Mouse (Mus musculus) lung, adult 2 months (tissue): ENCODE data around the gene Tusc2. TPM values are rescaled to one million over a fixed set of nuclear protein-coding genes. Genes with fewer than 3 reads are reported as not detected.

Experiments
- DNase-seq: peaks from one replicate; pipeline ENCODE4 v3.0.0; 2022
- H3K4me1 ChIP-seq: fragments of 200-500 bp; 2 replicates; pipeline ENCODE4 v1.6.1; 2011; ENCODE audit warnings: low read length; ENCODE audit not compliant: control insufficient read depth, insufficient read depth
- H3K4me3 ChIP-seq: fragments of 200-500 bp; replicated peaks from 2 replicates; pipeline ENCODE3; 2011; ENCODE audit warnings: low read depth, mild to moderate bottlenecking, control low read depth, low read length; ENCODE audit errors: extremely low read depth
- CTCF ChIP-seq: fragments of 200-500 bp; IDR thresholded peaks from 2 replicates; pipeline ENCODE4 v1.5.1; 2011; ENCODE audit warnings: mild to moderate bottlenecking, low read length, control low read depth; ENCODE audit not compliant: insufficient read depth
- POLR2A ChIP-seq: fragments of 200-500 bp; IDR thresholded peaks from 2 replicates; pipeline ENCODE4 v1.6.1; 2011; ENCODE audit warnings: low read depth, mild to moderate bottlenecking, control low read depth, low read length, borderline replicate concordance; ENCODE audit errors: extremely low read depth
- WGBS: fragments of 180-500 bp; shearing (Covaris S2); methylation state at CpG from one replicate; pipeline ENCODE4 v1.1.7; 2018; 5-methylcytosine and 5-hydroxymethylcytosine counted together
- polyA plus RNA-seq: library from polyadenylated mRNA; depleted of rRNA; stranded (reverse); fragments of >200 nt; gene quantifications from 2 replicates; pipeline ENCODE4 v1.2.3, GENCODE M21; 2012

Gene Tusc2
- polyA plus RNA-seq, 1 experiment, result 46.7 TPM

- TF ChIP-seq CTCF (no peak), POLR2A (no peak)
- no peak for DNase-seq
- 94% methylated on average over 17 of the region's 17 CpGs for WGBS
- peaks cover 9% of the 10 kb centered on the region; the same call in 1 of the 2 replicates for H3K4me1 ChIP-seq
- no peak overlapping the region for H3K4me3 ChIP-seq
Observed at GRCm38 (mm10) chr9:107544196-107544700, 18.8 kb upstream of the Tusc2 start.

- no peak for TF ChIP-seq CTCF
- no peak for TF ChIP-seq POLR2A
- WGBS, result 92% methylated on average over 12 of the region's 12 CpGs
- H3K4me3 ChIP-seq, result no peak overlapping the region
- H3K4me1 ChIP-seq, result peaks cover 9% of the 10 kb centered on the region; the same call in 1 of the 2 replicates
- DNase-seq, result no peak
Observed at GRCm38 (mm10) chr9:107544729-107545128, 18.3 kb upstream of the Tusc2 start.

GRCm38 (mm10) chr9:107545199-107545598 lies 17.9 kb upstream of the Tusc2 start:
- DNase-seq, result no peak
- 84% methylated on average over 10 of the region's 10 CpGs for WGBS

GRCm38 (mm10) chr9:107545602-107546001 lies 17.5 kb upstream of the Tusc2 start:
- 12% methylated on average over 3 of the region's 3 CpGs for WGBS
- peak; percentile 72 for DNase-seq
- Histone ChIP-seq H3K4me1 (peaks cover 10% of the 10 kb centered on the region), H3K4me3 (no peak overlapping the region)
- TF ChIP-seq CTCF (peak; percentile 87), POLR2A (no peak)

More at GRCm38 (mm10) chr9:107545199-107545598, 17.9 kb upstream of the Tusc2 start:
- peaks cover 9% of the 10 kb centered on the region; the same call in 1 of the 2 replicates for H3K4me1 ChIP-seq
- H3K4me3 ChIP-seq, result no peak overlapping the region
- no peak for TF ChIP-seq POLR2A

- DNase-seq, result peak; percentile 82
- TF ChIP-seq CTCF, result no peak
- TF ChIP-seq POLR2A, result no peak
- 9% methylated on average over 20 of the region's 20 CpGs for WGBS
- peaks cover 18% of the 10 kb centered on the region for H3K4me1 ChIP-seq
- no peak within 1 kb of the TSS for H3K4me3 ChIP-seq
Observed at GRCm38 (mm10) chr9:107547026-107547425, 16.0 kb upstream of the Tusc2 start, which contains the start of gene Zmynd10. Gene Zmynd10 (plus strand): TSS chr9:107547298.

- no peak for DNase-seq
- Histone ChIP-seq H3K4me3 (no peak overlapping the region), H3K4me1 (peaks cover 15% of the 10 kb centered on the region)
- TF ChIP-seq CTCF (no peak), POLR2A (no peak)
- WGBS, result 71% methylated on average over 5 of the region's 5 CpGs
Observed at GRCm38 (mm10) chr9:107547957-107548356, 15.1 kb upstream of the Tusc2 start.

- H3K4me3 ChIP-seq, result no peak overlapping the region
- DNase-seq, result no peak
- TF ChIP-seq POLR2A, result no peak
- TF ChIP-seq CTCF, result no peak
- H3K4me1 ChIP-seq, result peaks cover 18% of the 10 kb centered on the region
- 91% methylated on average over 10 of the region's 10 CpGs for WGBS
Observed at GRCm38 (mm10) chr9:107548820-107549219, 14.2 kb upstream of the Tusc2 start.

GRCm38 (mm10) chr9:107549297-107550074 lies 13.6 kb upstream of the Tusc2 start:
- H3K4me1 ChIP-seq, result peaks cover 19% of the 10 kb centered on the region
- WGBS, result 84% methylated on average over 20 of the region's 20 CpGs
- TF ChIP-seq POLR2A (no peak), CTCF (no peak)
- no peak for DNase-seq
- H3K4me3 ChIP-seq, result no peak overlapping the region

- TF ChIP-seq POLR2A, result no peak
- no peak for TF ChIP-seq CTCF
- peaks cover 19% of the 10 kb centered on the region for H3K4me1 ChIP-seq
- no peak overlapping the region for H3K4me3 ChIP-seq
- WGBS, result 55% methylated on average over 23 of the region's 23 CpGs
- DNase-seq, result no peak
Observed at GRCm38 (mm10) chr9:107550491-107551116, 12.5 kb upstream of the Tusc2 start.

GRCm38 (mm10) chr9:107551117-107551889 lies 11.8 kb upstream of the Tusc2 start, which contains the start of gene Rassf1:
Gene Rassf1 (plus strand): TSS chr9:107551555.
- peaks cover 19% of the 10 kb centered on the region for H3K4me1 ChIP-seq
- H3K4me3 ChIP-seq, result peak within 1 kb of the TSS; percentile 61
- TF ChIP-seq CTCF (no peak), POLR2A (peak; percentile 42; the same call in 1 of the 2 replicates)
- 3% methylated on average over 63 of the region's 63 CpGs for WGBS
- peak; percentile 68 for DNase-seq
